ENCODE assay signal across 8 mouse cellular contexts in the genomic region with DNA sequence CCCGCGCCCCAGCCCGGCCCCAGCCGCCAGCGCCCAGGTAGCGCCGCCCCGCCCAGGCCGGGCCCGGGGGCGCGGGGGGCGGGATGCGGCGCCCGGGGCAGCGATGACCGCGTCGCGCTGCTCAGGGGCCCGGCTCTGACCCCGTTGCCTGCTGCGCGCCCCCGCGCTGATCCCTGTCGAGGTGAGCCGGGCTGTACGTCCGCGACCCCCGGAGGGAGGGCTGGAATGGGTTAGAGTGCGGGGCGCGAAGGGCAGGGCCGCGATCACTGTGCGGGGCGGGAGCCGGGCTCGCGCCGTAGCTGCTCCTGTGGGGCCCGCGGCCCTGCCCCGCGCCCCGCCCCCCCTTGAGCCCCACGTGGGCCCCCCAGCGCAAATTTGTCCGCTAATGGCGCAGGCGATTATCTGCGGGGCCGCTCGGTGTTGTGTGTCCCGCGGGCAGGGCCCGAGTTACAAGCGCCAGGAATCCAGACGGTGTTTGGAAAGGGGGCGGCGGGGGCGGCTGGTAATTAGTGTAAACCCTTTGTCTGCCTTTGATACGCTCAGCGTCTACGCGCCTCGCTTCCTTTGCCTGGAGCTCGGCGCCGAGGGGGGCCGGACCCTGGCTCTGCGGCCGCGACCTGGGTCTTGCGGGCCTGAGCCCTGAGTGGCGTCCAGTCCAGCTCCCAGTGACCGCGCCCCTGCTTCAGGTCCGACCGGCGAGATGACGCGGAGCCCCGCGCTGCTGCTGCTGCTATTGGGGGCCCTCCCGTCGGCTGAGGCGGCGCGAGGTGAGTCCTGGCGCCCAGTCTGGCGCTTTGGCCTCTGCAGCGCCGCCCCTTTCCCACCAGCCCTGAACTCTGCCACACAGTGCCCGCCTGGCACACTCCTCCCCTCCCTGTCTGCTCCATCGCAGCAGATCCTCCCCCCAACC. TPM values are rescaled to one million over a fixed set of nuclear protein-coding genes. Genes with fewer than 3 reads are reported as not detected.
DNase-seq lines count a peak whose midpoint lies in the region; ATAC-seq and TF ChIP-seq lines count a peak whose summit lies in the region.

No protein-coding gene starts in this region.

- no peaks in the 10 kb centered on the region for H3K4me1 ChIP-seq in cerebellum, adult 2 months (ENCODE audit: control insufficient read depth, insufficient read depth, low read length)
- peaks cover 5% of the 10 kb centered on the region; the same call in 1 of the 2 replicates for H3K4me1 ChIP-seq in bone marrow macrophage, adult 2 months (ENCODE audit: control insufficient read depth, insufficient read depth, low read length)
- peaks cover 3% of the 10 kb centered on the region; the same call in 1 of the 2 replicates for H3K4me1 ChIP-seq in kidney, adult 2 months (ENCODE audit: control insufficient read depth, insufficient read depth, low read length)
- peaks cover 52% of the 10 kb centered on the region for H3K4me1 ChIP-seq in lung, embryonic 15.5 days
- peaks cover 12% of the 10 kb centered on the region for H3K4me1 ChIP-seq in olfactory bulb, adult 2 months (ENCODE audit: control insufficient read depth, insufficient read depth, low read length)

- H3K27ac ChIP-seq in cerebellum, adult 2 months (ENCODE audit: insufficient read depth, low read length), result no peak overlapping the region
- H3K27ac ChIP-seq in bone marrow macrophage, adult 2 months (ENCODE audit: insufficient read depth, low read depth, low read length), result no peak overlapping the region
- no peak overlapping the region for H3K27ac ChIP-seq in kidney, adult 2 months (ENCODE audit: insufficient read depth, low read depth, low read length)
- H3K27ac ChIP-seq in lung, embryonic 15.5 days, result peak overlapping the region; percentile 70
- no peak overlapping the region for H3K27ac ChIP-seq in olfactory bulb, adult 2 months (ENCODE audit: insufficient read depth, low read depth, low read length)

- no peaks in the 10 kb centered on the region for H3K36me3 ChIP-seq in kidney, adult 2 months (ENCODE audit: control insufficient read depth, insufficient read depth, low read length)
- H3K36me3 ChIP-seq in lung, embryonic 15.5 days, result no peaks in the 10 kb centered on the region

- WGBS in cerebellum, adult 2 months, result 2% methylated on average over 82 of the region's 99 CpGs
- under 1% methylated on average over 97 of the region's 99 CpGs for WGBS in kidney, adult 2 months
- WGBS in lung, embryonic 15.5 days, result 2% methylated on average over 76 of the region's 99 CpGs
- 1% methylated on average over 96 of the region's 99 CpGs for WGBS in olfactory bulb, adult 2 months

- H3K9me3 ChIP-seq in lung, embryonic 15.5 days, result no peaks in the 10 kb centered on the region

- peak overlapping the region; percentile 82 for H3K9ac ChIP-seq in lung, embryonic 15.5 days

- peak overlapping the region; percentile 53 for H3K4me3 ChIP-seq in cerebellum, adult 2 months (replicated peaks; ENCODE audit: insufficient read depth, low read depth, low read length)
- peak overlapping the region; percentile 75 for H3K4me3 ChIP-seq in bone marrow macrophage, adult 2 months (ENCODE audit: insufficient read depth, low read length)
- H3K4me3 ChIP-seq in kidney, adult 2 months (ENCODE audit: insufficient read depth, low read depth, low read length), result peak overlapping the region; percentile 77
- peak overlapping the region; percentile 88 for H3K4me3 ChIP-seq in lung, embryonic 15.5 days
- peak overlapping the region; percentile 63 for H3K4me3 ChIP-seq in olfactory bulb, adult 2 months (ENCODE audit: insufficient read depth, low read depth, low read length)

- TF ChIP-seq CTCF in cerebellum, adult 2 months (IDR thresholded peaks at IDR 0.05; ENCODE audit: borderline replicate concordance, insufficient read depth, low read depth, low read length), result no peak
- TF ChIP-seq CTCF in bone marrow macrophage, adult 2 months (IDR thresholded peaks at IDR 0.05; ENCODE audit: low read depth, low read length), result no peak
- no peak for TF ChIP-seq CTCF in kidney, adult 2 months (conservative IDR thresholded peaks at IDR 0.05; ENCODE audit: insufficient read depth, insufficient read length, low read depth, low read length)
- TF ChIP-seq CTCF in olfactory bulb, adult 2 months (IDR thresholded peaks at IDR 0.05; ENCODE audit: insufficient read depth, low read depth, low read length), result no peak

- H3K4me2 ChIP-seq in lung, embryonic 15.5 days, result peak overlapping the region; percentile 65

- DNase-seq in cerebellum, adult 2 months, result no peak
- peak; percentile 28 for DNase-seq in gastrocnemius, postnatal 25 days
- DNase-seq in kidney, adult 2 months, result peak; percentile 74
- DNase-seq in urinary bladder, postnatal 36 days (ENCODE audit: low spot score in 2 of 2), result peak; percentile 21 to 51

- TF ChIP-seq POLR2A in cerebellum, adult 2 months (IDR thresholded peaks at IDR 0.05; ENCODE audit: borderline replicate concordance, insufficient read depth, low read length), result no peak
- no peak for TF ChIP-seq POLR2A in bone marrow macrophage, adult 2 months (IDR thresholded peaks at IDR 0.05; ENCODE audit: borderline replicate concordance, low read depth, low read length)
- TF ChIP-seq POLR2A in kidney, adult 2 months (IDR thresholded peaks at IDR 0.05; ENCODE audit: low read depth, low read length), result no peak
- no peak for TF ChIP-seq POLR2A in olfactory bulb, adult 2 months (IDR thresholded peaks at IDR 0.05; ENCODE audit: insufficient read depth, low read depth, low read length)

- ATAC-seq in cerebellum, adult (ENCODE audit: insufficient number of reproducible peaks, low FRiP score, low TSS enrichment), result no peak
- peak; percentile 58 for ATAC-seq in lung, embryonic 15.5 days (ENCODE audit: borderline replicate concordance, extremely low read depth, low FRiP score, low TSS enrichment)

- H3K27me3 ChIP-seq in cerebellum, adult 2 months (ENCODE audit: control insufficient read depth, insufficient read depth, low read length), result peaks cover 5% of the 10 kb centered on the region; the same call in 1 of the 2 replicates
- H3K27me3 ChIP-seq in kidney, adult 2 months (replicated peaks; ENCODE audit: control insufficient read depth, insufficient read depth, low read length), result no peaks in the 10 kb centered on the region
- no peaks in the 10 kb centered on the region for H3K27me3 ChIP-seq in lung, embryonic 15.5 days

RNA-seq across cellular contexts. Expression of a gene that starts 2.4 kb away (rescaled TPM):
- 30.6 and 35.8 TPM in 2 replicates for polyA plus RNA-seq in cerebellum, adult 2 months (2012; rRNA removed)
- polyA plus RNA-seq in bone marrow macrophage, adult 2 months (2012; ENCODE audit: insufficient read depth, insufficient read length, missing spikeins), result 1.5 and 2.4 TPM in 2 replicates
- total RNA-seq in gastrocnemius, postnatal 25 days (2021), result 10 to 100 TPM; 35.9 to 38.6 TPM
- 65.1 and 74.8 TPM in 2 replicates for polyA plus RNA-seq in kidney, adult 2 months (2012; rRNA removed)
- polyA plus RNA-seq in lung, embryonic 15.5 days (2015; fragmentation: Nextera tagmentation; extraction: Ambion mirVana), result 35.8 and 36.3 TPM in 2 replicates
- not detected in 2 replicates for polyA plus RNA-seq in olfactory bulb, adult 2 months (2012; ENCODE audit: insufficient read depth, insufficient read length, low replicate concordance, missing spikeins)

RNA-seq across cellular contexts. Expression of a gene that starts 19.2 kb away (rescaled TPM):
- 1.7 and 1.9 TPM in 2 replicates for polyA plus RNA-seq in cerebellum, adult 2 months (2012; rRNA removed)
- polyA plus RNA-seq in bone marrow macrophage, adult 2 months (2012; ENCODE audit: insufficient read depth, insufficient read length, missing spikeins), result not detected in 2 replicates
- not detected for total RNA-seq in gastrocnemius, postnatal 25 days (2021)
- polyA plus RNA-seq in kidney, adult 2 months (2012; rRNA removed), result 257 and 309 TPM in 2 replicates
- polyA plus RNA-seq in lung, embryonic 15.5 days (2015; fragmentation: Nextera tagmentation; extraction: Ambion mirVana), result 0.39 and 0.50 TPM in 2 replicates
- not detected in 2 replicates for polyA plus RNA-seq in olfactory bulb, adult 2 months (2012; ENCODE audit: insufficient read depth, insufficient read length, low replicate concordance, missing spikeins)

RNA-seq across cellular contexts. Expression of a gene that starts 25.1 kb away (rescaled TPM):
- 89.1 and 91.8 TPM in 2 replicates for polyA plus RNA-seq in cerebellum, adult 2 months (2012; rRNA removed)
- 15.2 and 15.7 TPM in 2 replicates for polyA plus RNA-seq in bone marrow macrophage, adult 2 months (2012; ENCODE audit: insufficient read depth, insufficient read length, missing spikeins)
- 1 to 10 TPM; 4.7 to 5.0 TPM for total RNA-seq in gastrocnemius, postnatal 25 days (2021)
- polyA plus RNA-seq in kidney, adult 2 months (2012; rRNA removed), result 27.9 and 34.8 TPM in 2 replicates
- polyA plus RNA-seq in lung, embryonic 15.5 days (2015; fragmentation: Nextera tagmentation; extraction: Ambion mirVana), result 10.7 and 11.7 TPM in 2 replicates
- not detected in 2 replicates for polyA plus RNA-seq in olfactory bulb, adult 2 months (2012; ENCODE audit: insufficient read depth, insufficient read length, low replicate concordance, missing spikeins)

RNA-seq across cellular contexts. Expression of a gene that starts 34.5 kb away (rescaled TPM):
- 29.0 and 37.8 TPM in 2 replicates for polyA plus RNA-seq in cerebellum, adult 2 months (2012; rRNA removed)
- 62.6 and 73.7 TPM in 2 replicates for polyA plus RNA-seq in bone marrow macrophage, adult 2 months (2012; ENCODE audit: insufficient read depth, insufficient read length, missing spikeins)
- 1 to 10 TPM; 7.8 to 9.4 TPM for total RNA-seq in gastrocnemius, postnatal 25 days (2021)
- polyA plus RNA-seq in kidney, adult 2 months (2012; rRNA removed), result 9.1 and 12.7 TPM in 2 replicates
- polyA plus RNA-seq in lung, embryonic 15.5 days (2015; fragmentation: Nextera tagmentation; extraction: Ambion mirVana), result 12.1 and 14.5 TPM in 2 replicates
- polyA plus RNA-seq in olfactory bulb, adult 2 months (2012; ENCODE audit: insufficient read depth, insufficient read length, low replicate concordance, missing spikeins), result not detected in 2 replicates

Comparison
In these comparisons a context has a peak if more than half of its experiments do, and no peak if none do; other contexts are left out.
1. DNase-seq: peak in gastrocnemius, postnatal 25 days (single experiment), kidney, adult 2 months (single experiment) and urinary bladder, postnatal 36 days (2 of 2); none in cerebellum, adult 2 months (0 of 2).
2. RNA of a gene that starts 19.2 kb away (polyA plus RNA-seq): 257 to 309 TPM in kidney, adult 2 months; 1.7 to 1.9 TPM in cerebellum, adult 2 months, 0.39 to 0.50 TPM in lung, embryonic 15.5 days, not detected in bone marrow macrophage, adult 2 months and not detected in olfactory bulb, adult 2 months; every median in the first group is over 10 times any median in the second.
3. RNA of a gene that starts 25.1 kb away (polyA plus RNA-seq): 89.1 to 91.8 TPM in cerebellum, adult 2 months, 27.9 to 34.8 TPM in kidney, adult 2 months, 15.2 to 15.7 TPM in bone marrow macrophage, adult 2 months and 10.7 to 11.7 TPM in lung, embryonic 15.5 days; not detected in olfactory bulb, adult 2 months; every median in the first group is over 10 times any median in the second.
4. Peak in every context shown above with its lines, with median percentiles within 50 percentile points of each other: H3K4me3 ChIP-seq.